Mouse (Mus musculus): ENCODE measurements around the gene Sec61a1. TPM values are rescaled to one million over a fixed set of nuclear protein-coding genes. Genes with fewer than 3 reads are reported as not detected.

The Sec61a1 gene
- polyA plus RNA-seq (2012; rRNA removed; ENCODE audit: low replicate concordance): 200 and 228 TPM in 2 replicates

DNA sequence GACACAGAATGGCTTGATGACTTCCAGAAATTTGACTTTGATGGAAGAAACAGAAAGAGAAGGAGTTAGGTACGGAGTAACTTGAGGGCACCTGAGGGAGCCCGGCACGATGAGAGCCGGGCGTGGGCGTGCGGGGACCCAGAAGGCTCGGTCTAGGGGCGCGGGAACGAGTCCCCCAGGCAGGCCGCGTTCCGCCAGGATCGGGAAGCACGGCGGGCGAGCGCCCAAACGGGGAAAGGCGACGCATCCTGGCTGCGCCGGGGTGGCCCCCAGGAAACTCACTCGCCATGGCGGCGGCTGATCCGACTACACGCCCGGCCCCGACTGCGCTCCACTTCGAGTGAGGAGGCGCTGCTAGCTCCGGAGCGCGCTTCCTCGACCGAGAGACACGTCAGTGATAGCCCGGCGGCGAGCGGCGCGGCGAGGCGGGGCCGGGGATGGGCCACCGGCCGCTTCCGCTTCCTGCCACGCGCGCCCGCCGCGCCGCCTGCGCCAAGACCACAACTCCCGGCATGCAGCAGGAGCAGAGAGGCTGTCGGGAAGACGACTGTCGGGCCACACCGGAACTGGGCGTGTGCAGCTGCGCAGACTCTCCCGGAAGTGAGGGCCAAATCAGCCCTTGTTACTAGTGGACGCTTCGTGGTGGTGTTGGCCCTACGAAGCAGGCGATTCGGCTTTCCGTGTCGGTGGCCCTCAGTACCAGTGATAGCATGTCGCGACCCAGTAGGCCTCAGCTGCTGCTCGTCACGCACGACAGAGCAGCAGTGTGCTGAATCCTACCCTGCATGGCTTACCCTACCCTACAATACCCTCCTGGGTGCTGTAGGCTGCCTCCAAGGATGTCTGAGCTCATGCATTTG, at the start of gene Sec61a1:
Sec61a1 (minus strand) TSS at position 502 of the 860 bp plus-strand sequence.

DNA sequence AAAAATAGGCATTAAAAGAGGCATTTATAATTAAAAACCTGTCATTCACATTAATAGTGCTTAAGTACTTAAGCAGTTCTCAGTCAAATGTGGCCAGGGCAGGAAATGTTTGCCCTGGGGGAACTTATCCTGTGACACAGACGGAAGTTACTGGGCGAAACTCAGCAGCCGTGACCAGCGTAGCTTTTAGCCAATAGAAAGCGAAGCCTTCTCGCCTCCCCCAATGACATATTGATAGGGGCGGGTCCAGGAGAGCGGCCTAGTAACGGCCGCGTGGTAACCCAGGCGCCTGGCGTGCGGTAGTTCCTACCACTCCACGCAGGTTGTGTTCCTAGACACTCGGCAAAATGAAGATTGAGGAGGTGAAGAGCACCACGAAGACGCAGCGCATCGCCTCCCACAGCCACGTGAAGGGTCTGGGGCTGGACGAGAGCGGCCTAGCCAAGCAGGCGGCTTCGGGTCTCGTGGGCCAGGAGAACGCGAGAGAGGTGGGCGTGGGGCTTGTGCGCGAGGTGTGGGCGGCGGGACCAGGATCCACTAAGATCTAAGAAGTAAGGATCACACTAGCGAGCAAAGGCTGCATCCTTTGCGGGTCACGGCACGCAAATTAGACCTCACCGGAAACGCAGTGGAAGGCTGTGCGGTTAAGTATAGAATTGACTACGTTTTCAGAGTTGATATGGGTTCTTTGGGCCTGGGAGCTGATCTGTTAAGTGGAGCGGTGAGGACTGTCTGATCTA, 53.4 kb downstream of the Sec61a1 start, which contains the start of gene Ruvbl1:
Ruvbl1 (plus strand) TSS at position 229 of the 740 bp plus-strand sequence.

Other genes starting within 250 kb of the Sec61a1 start
- 19.9 and 23.4 TPM in 2 replicates for gene Eefsec, start 72.4 kb downstream of the Sec61a1 start, polyA plus RNA-seq (2012; rRNA removed; ENCODE audit: low replicate concordance)
- 19.5 and 26.7 TPM in 2 replicates for gene Ruvbl1, start 53.5 kb downstream of the Sec61a1 start, polyA plus RNA-seq (2012; rRNA removed; ENCODE audit: low replicate concordance)
- gene Kbtbd12, start 119.0 kb upstream of the Sec61a1 start, polyA plus RNA-seq (2012; rRNA removed; ENCODE audit: low replicate concordance): 0.24 and 12.6 TPM in 2 replicates
- 640 and 804 TPM in 2 replicates for gene Mgll, start 205.5 kb upstream of the Sec61a1 start, polyA plus RNA-seq (2012; rRNA removed; ENCODE audit: low replicate concordance)